Mouse (Mus musculus) neural tube, embryonic 11.5 days (tissue): ENCODE measurements around the gene Acsl1. TPM values are rescaled to one million over a fixed set of nuclear protein-coding genes. Genes with fewer than 3 reads are reported as not detected.

Experiments
- ATAC-seq: fragments of 200-750 bp; cut with Nextera tagmentation; 2 replicates; pipeline ENCODE4 v1.8.0; 2017; ENCODE audit warnings: moderate number of reproducible peaks, mild to moderate bottlenecking, moderate TSS enrichment, moderate library complexity; ENCODE audit not compliant: insufficient read depth, low FRiP score, low TSS enrichment
- DNase-seq: peaks from one replicate; pipeline ENCODE4 v3.0.0-alpha.2; 2015; ENCODE audit warnings: low spot score
- H3K27ac ChIP-seq: fragments of 300-500 bp; sonication (generic); 2 replicates; pipeline ENCODE4 v1.5.1; 2014; ENCODE audit warnings: low read depth, mild to moderate bottlenecking, low read length
- H3K27me3 ChIP-seq: fragments of 300-500 bp; sonication (generic); 2 replicates; pipeline ENCODE4 v1.6.1; 2014; ENCODE audit warnings: mild to moderate bottlenecking, low read length, mixed read lengths; ENCODE audit not compliant: control insufficient read depth, insufficient read depth
- H3K36me3 ChIP-seq: fragments of 300-500 bp; sonication (generic); 2 replicates; pipeline ENCODE4 v1.6.1; 2014; ENCODE audit warnings: mild to moderate bottlenecking, low read length, moderate library complexity, mixed read lengths; ENCODE audit not compliant: control insufficient read depth, insufficient read depth
- H3K4me1 ChIP-seq: fragments of 300-500 bp; sonication (generic); 2 replicates; pipeline ENCODE4 v1.6.1; 2014; ENCODE audit warnings: low read length, mixed read lengths; ENCODE audit not compliant: control insufficient read depth, insufficient read depth
- H3K4me2 ChIP-seq: fragments of 300-500 bp; sonication (generic); 2 replicates; pipeline ENCODE4 v1.6.1; 2014; ENCODE audit warnings: low read depth, mild to moderate bottlenecking, moderate library complexity
- H3K4me3 ChIP-seq: fragments of 300-500 bp; sonication (generic); 2 replicates; pipeline ENCODE4 v1.5.1; 2014; ENCODE audit warnings: low read depth, low read length
- H3K9ac ChIP-seq: fragments of 300-500 bp; sonication (generic); 2 replicates; pipeline ENCODE4 v1.6.1; 2014; ENCODE audit warnings: mild to moderate bottlenecking, low read length
- H3K9me3 ChIP-seq: fragments of 300-500 bp; sonication (generic); 2 replicates; pipeline ENCODE4 v1.6.1; 2016; ENCODE audit warnings: low read length; ENCODE audit not compliant: control insufficient read depth
- WGBS: fragments of 180-500 bp; shearing (Covaris S2); extraction: QIAGEN DNeasy Blood & Tissue Kit; methylation state at CpG from one replicate; pipeline ENCODE4 v1.1.7; 2014; 5-methylcytosine and 5-hydroxymethylcytosine counted together
- polyA plus RNA-seq: library from polyadenylated mRNA; unstranded; fragments of >200 nt; fragmentation: Nextera tagmentation; extraction: Ambion mirVana; gene quantifications from 2 replicates; pipeline ENCODE4 v1.2.1, GENCODE M21; 2014

Gene Acsl1
- 12.6 and 13.5 TPM in 2 replicates for polyA plus RNA-seq

- peak; percentile 99 for DNase-seq
- WGBS, result under 1% methylated on average over 78 of the region's 106 CpGs
- H3K36me3 ChIP-seq, result no peaks in the 10 kb centered on the region
- peaks cover 5% of the 10 kb centered on the region; the same call in 1 of the 2 replicates for H3K4me1 ChIP-seq
- no peaks in the 10 kb centered on the region for H3K9me3 ChIP-seq
- peak within 1 kb of the TSS; percentile 95 for H3K4me2 ChIP-seq
- peak within 1 kb of the TSS; percentile 73 for H3K9ac ChIP-seq
- peak; percentile 93 for ATAC-seq
- no peaks in the 10 kb centered on the region for H3K27me3 ChIP-seq
- H3K27ac ChIP-seq, result peak within 1 kb of the TSS; percentile 44; the same call in 1 of the 2 replicates
- peak within 1 kb of the TSS; percentile 80 for H3K4me3 ChIP-seq
Observed at GRCm38 (mm10) chr8:46470792-46471781, at the start of gene Acsl1. Gene Acsl1, plus strand, starts transcription at chr8:46471037.

- Histone ChIP-seq H3K4me2 (no peak overlapping the region), H3K9ac (no peak overlapping the region), H3K27ac (no peak overlapping the region), H3K36me3 (no peaks in the 10 kb centered on the region), H3K27me3 (no peaks in the 10 kb centered on the region), H3K9me3 (no peaks in the 10 kb centered on the region), H3K4me3 (no peak overlapping the region), H3K4me1 (no peaks in the 10 kb centered on the region)
- DNase-seq, result no peak
- WGBS, result 80% methylated on average over 6 of the region's 6 CpGs
- no peak for ATAC-seq
Observed at GRCm38 (mm10) chr8:46421515-46421914, 49.3 kb upstream of the Acsl1 start.

- no peaks in the 10 kb centered on the region for H3K4me1 ChIP-seq
- no peak overlapping the region for H3K27ac ChIP-seq
- H3K36me3 ChIP-seq, result no peaks in the 10 kb centered on the region
- no peaks in the 10 kb centered on the region for H3K27me3 ChIP-seq
- H3K4me2 ChIP-seq, result no peak overlapping the region
- no peak overlapping the region for H3K4me3 ChIP-seq
- no peaks in the 10 kb centered on the region for H3K9me3 ChIP-seq
- DNase-seq (no peak), ATAC-seq (no peak)
- no peak overlapping the region for H3K9ac ChIP-seq
Observed at GRCm38 (mm10) chr8:46427940-46428339, 42.9 kb upstream of the Acsl1 start.

GRCm38 (mm10) chr8:46429871-46430270 is 41.0 kb upstream of the Acsl1 start:
- WGBS, result 71% methylated on average over 7 of the region's 7 CpGs
- Histone ChIP-seq H3K4me2 (no peak overlapping the region), H3K36me3 (no peaks in the 10 kb centered on the region), H3K9me3 (no peaks in the 10 kb centered on the region), H3K27ac (no peak overlapping the region), H3K27me3 (no peaks in the 10 kb centered on the region), H3K4me1 (no peaks in the 10 kb centered on the region), H3K9ac (no peak overlapping the region), H3K4me3 (no peak overlapping the region)
- DNase-seq (no peak), ATAC-seq (no peak)

- no peaks in the 10 kb centered on the region for H3K36me3 ChIP-seq
- 90% methylated on average over 4 of the region's 4 CpGs for WGBS
- no peaks in the 10 kb centered on the region for H3K27me3 ChIP-seq
- H3K9me3 ChIP-seq, result no peaks in the 10 kb centered on the region
- no peak overlapping the region for H3K4me3 ChIP-seq
- H3K4me1 ChIP-seq, result no peaks in the 10 kb centered on the region
- no peak overlapping the region for H3K9ac ChIP-seq
- H3K4me2 ChIP-seq, result no peak overlapping the region
- H3K27ac ChIP-seq, result no peak overlapping the region
- DNase-seq (no peak), ATAC-seq (no peak)
Observed at GRCm38 (mm10) chr8:46431921-46432320, 38.9 kb upstream of the Acsl1 start.

- 94% methylated on average over 3 of the region's 3 CpGs for WGBS
- Histone ChIP-seq H3K4me3 (no peak overlapping the region), H3K9me3 (no peaks in the 10 kb centered on the region), H3K36me3 (no peaks in the 10 kb centered on the region), H3K9ac (no peak overlapping the region), H3K4me2 (no peak overlapping the region), H3K4me1 (no peaks in the 10 kb centered on the region), H3K27me3 (no peaks in the 10 kb centered on the region), H3K27ac (no peak overlapping the region)
- no peak for ATAC-seq
- no peak for DNase-seq
Observed at GRCm38 (mm10) chr8:46432581-46432980, 38.3 kb upstream of the Acsl1 start.

GRCm38 (mm10) chr8:46433656-46434055 is 37.2 kb upstream of the Acsl1 start:
- Histone ChIP-seq H3K27ac (no peak overlapping the region), H3K27me3 (no peaks in the 10 kb centered on the region), H3K4me3 (no peak overlapping the region), H3K9ac (no peak overlapping the region), H3K36me3 (no peaks in the 10 kb centered on the region), H3K9me3 (no peaks in the 10 kb centered on the region), H3K4me2 (no peak overlapping the region), H3K4me1 (no peaks in the 10 kb centered on the region)
- 58% methylated on average over 1 of the region's 1 CpGs for WGBS
- ATAC-seq (no peak), DNase-seq (no peak)

- Histone ChIP-seq H3K27ac (no peak overlapping the region), H3K36me3 (no peaks in the 10 kb centered on the region), H3K4me2 (no peak overlapping the region), H3K27me3 (no peaks in the 10 kb centered on the region), H3K4me1 (no peaks in the 10 kb centered on the region), H3K4me3 (no peak overlapping the region), H3K9me3 (no peaks in the 10 kb centered on the region), H3K9ac (no peak overlapping the region)
- no peak for ATAC-seq
- 67% methylated on average over 10 of the region's 10 CpGs for WGBS
- no peak for DNase-seq
Observed at GRCm38 (mm10) chr8:46438491-46438890, 32.3 kb upstream of the Acsl1 start.
